Mouse (Mus musculus) CH12.LX (cell line): Measurements from ENCODE around the gene Tub. TPM values are rescaled to one million over a fixed set of nuclear protein-coding genes. Genes with fewer than 3 reads are reported as not detected.

Source experiments
- DNase-seq: peaks from one replicate; pipeline ENCODE4 v3.0.0-alpha.2; 2013; ENCODE audit errors: extremely low read depth
- H3K27ac ChIP-seq: 2 replicates; pipeline ENCODE4 v1.5.1; 2012; ENCODE audit warnings: low read depth, mild to moderate bottlenecking, control low read depth, moderate library complexity; ENCODE audit not compliant: insufficient read depth
- H3K27me3 ChIP-seq: replicated peaks from 2 replicates; pipeline ENCODE3; 2012; ENCODE audit warnings: inconsistent platforms
- H3K36me3 ChIP-seq, 2 experiments: replicated peaks in 1 of 2; 2 replicates each; pipeline versions ENCODE3 to v1.6.1; 2012; ENCODE audit warnings: inconsistent platforms in 1 of 2, low read length in 1 of 2, mild to moderate bottlenecking in 1 of 2, mixed read lengths in 1 of 2, moderate library complexity in 1 of 2; ENCODE audit not compliant: control insufficient read depth in 1 of 2, insufficient read depth in 1 of 2
- H3K4me1 ChIP-seq, 2 experiments: 2 replicates each; pipeline ENCODE4 v1.6.1; 2012; ENCODE audit warnings: inconsistent platforms in 1 of 2, moderate library complexity in 1 of 2; ENCODE audit not compliant: insufficient read depth in 2 of 2, control insufficient read depth in 1 of 2
- H3K4me2 ChIP-seq: 2 replicates; pipeline ENCODE4 v1.6.1; 2012; ENCODE audit warnings: low read depth, mild to moderate bottlenecking, control low read depth; ENCODE audit not compliant: poor library complexity, insufficient read depth, severe bottlenecking
- H3K4me3 ChIP-seq, 3 experiments: fragments of 150-350 bp in 1 of 3; sonication (generic) in 1 of 3; replicated peaks in 1 of 3; 2 replicates each; pipeline versions ENCODE3 to v1.5.1; 2011 to 2012; ENCODE audit warnings: low read depth in 2 of 3, low read length in 2 of 3, mild to moderate bottlenecking in 2 of 3, moderate library complexity in 2 of 3, control low read depth in 1 of 3, improper control_type of control experiment in 1 of 3, inconsistent platforms in 1 of 3, mixed read lengths in 1 of 3; ENCODE audit not compliant: poor library complexity in 1 of 3
- H3K79me2 ChIP-seq: replicated peaks from 2 replicates; pipeline ENCODE4 v1.6.1; 2012; ENCODE audit warnings: mild to moderate bottlenecking, moderate library complexity; ENCODE audit not compliant: control insufficient read depth, poor library complexity, insufficient read depth, severe bottlenecking; ENCODE audit errors: extremely low read depth
- H3K9ac ChIP-seq: 2 replicates; pipeline ENCODE4 v1.6.1; 2012; ENCODE audit warnings: low read depth, mild to moderate bottlenecking, control low read depth, moderate library complexity; ENCODE audit not compliant: insufficient read depth
- H3K9me3 ChIP-seq: replicated peaks from 2 replicates; pipeline ENCODE3; 2012; ENCODE audit warnings: low read length, inconsistent platforms, mixed read lengths
- CTCF ChIP-seq, 2 experiments: IDR thresholded peaks in 1 of 2; conservative IDR thresholded peaks in 1 of 2; 2 replicates each; pipeline ENCODE4 v1.5.1; 2011 to 2012; ENCODE audit warnings: low read depth in 2 of 2, low read length in 2 of 2, improper control_type of control experiment in 1 of 2, inconsistent platforms in 1 of 2, mild to moderate bottlenecking in 1 of 2, moderate library complexity in 1 of 2
- EP300 ChIP-seq: IDR thresholded peaks from 2 replicates; pipeline ENCODE4 v1.6.1; 2011; ENCODE audit warnings: low read length, improper control_type of control experiment
- IRF4 ChIP-seq: IDR thresholded peaks from 2 replicates; pipeline ENCODE4 v1.6.1; 2014; ENCODE audit warnings: low read depth, mild to moderate bottlenecking, inconsistent platforms, low read length, improper control_type of control experiment
- KAT2A ChIP-seq: IDR thresholded peaks from 2 replicates; pipeline ENCODE4 v1.6.1; 2012; ENCODE audit warnings: low read length, improper control_type of control experiment, inconsistent platforms; ENCODE audit not compliant: insufficient replicate concordance
- MXI1 ChIP-seq: IDR thresholded peaks from 2 replicates; pipeline ENCODE4 v1.6.1; 2011; ENCODE audit warnings: mild to moderate bottlenecking, low read depth, low read length, improper control_type of control experiment
- NELFE ChIP-seq: IDR thresholded peaks from 2 replicates; pipeline ENCODE4 v1.6.1; 2011; ENCODE audit warnings: low read depth, low read length, improper control_type of control experiment
- NRF1 ChIP-seq: IDR thresholded peaks from 2 replicates; pipeline ENCODE4 v1.6.1; 2014; ENCODE audit warnings: low read depth, mild to moderate bottlenecking, inconsistent platforms, low read length, improper control_type of control experiment, moderate library complexity
- POLR2AphosphoS2 ChIP-seq: IDR thresholded peaks from 2 replicates; pipeline ENCODE4 v1.6.1; 2011; ENCODE audit warnings: low read depth, low read length, improper control_type of control experiment
- RAD21 ChIP-seq: IDR thresholded peaks from 2 replicates; pipeline ENCODE4 v1.6.1; 2011; ENCODE audit warnings: low read depth, mild to moderate bottlenecking, low read length, improper control_type of control experiment, moderate library complexity
- RCOR1 ChIP-seq: conservative IDR thresholded peaks from 2 replicates; pipeline ENCODE4 v1.6.1; 2012; ENCODE audit warnings: low read depth, mild to moderate bottlenecking, inconsistent platforms, low read length, improper control_type of control experiment
- SMC3 ChIP-seq: IDR thresholded peaks from 2 replicates; pipeline ENCODE4 v1.6.1; 2011; ENCODE audit warnings: low read depth, low read length, improper control_type of control experiment
- UBTF ChIP-seq: IDR thresholded peaks from 2 replicates; pipeline ENCODE4 v1.6.1; 2012; ENCODE audit warnings: low read depth, mild to moderate bottlenecking, inconsistent platforms, low read length, improper control_type of control experiment, moderate library complexity
- USF1 ChIP-seq: IDR thresholded peaks from 2 replicates; pipeline ENCODE4 v1.6.1; 2014; ENCODE audit warnings: low read depth, mild to moderate bottlenecking, inconsistent platforms, low read length, improper control_type of control experiment
- dilution Hi-C: fragments of 300-500 bp; cut with MboI; formaldehyde crosslinking; loops from 2 replicates; pipeline ENCODE4 v1.14.3; 2020; ENCODE audit warnings: low sequenced_read_pairs; ENCODE audit not compliant: extremely low pct_unique_long_range_greater_than_20kb, extremely low pct_ligation_motif_present
- in situ Hi-C: fragments of 300-500 bp; cut with MboI; formaldehyde crosslinking; loops from 3 replicates; pipeline ENCODE4 v1.14.3; 2019; ENCODE audit warnings: low sequenced_read_pairs, low pct_ligation_motif_present, low pct_unique_long_range_greater_than_20kb, mixed read lengths
- polyA plus RNA-seq: library from polyadenylated mRNA; unstranded; fragments of >175 nt; gene quantifications from 2 replicates; pipeline ENCODE4 v1.2.1, GENCODE M21; 2012; ENCODE audit warnings: low read depth; ENCODE audit not compliant: insufficient read length
- total RNA-seq, 2 experiments: library from RNA; depleted of rRNA; stranded (reverse); fragments of 300-350 nt in 1 of 2; fragments of >200 nt in 1 of 2; gene quantifications; 2 replicates each; pipeline ENCODE4 v1.2.3; 2012 to 2014

Gene Tub
- total and polyA plus RNA-seq, 3 experiments: 0.13 TPM; not detected in 2

DNA sequence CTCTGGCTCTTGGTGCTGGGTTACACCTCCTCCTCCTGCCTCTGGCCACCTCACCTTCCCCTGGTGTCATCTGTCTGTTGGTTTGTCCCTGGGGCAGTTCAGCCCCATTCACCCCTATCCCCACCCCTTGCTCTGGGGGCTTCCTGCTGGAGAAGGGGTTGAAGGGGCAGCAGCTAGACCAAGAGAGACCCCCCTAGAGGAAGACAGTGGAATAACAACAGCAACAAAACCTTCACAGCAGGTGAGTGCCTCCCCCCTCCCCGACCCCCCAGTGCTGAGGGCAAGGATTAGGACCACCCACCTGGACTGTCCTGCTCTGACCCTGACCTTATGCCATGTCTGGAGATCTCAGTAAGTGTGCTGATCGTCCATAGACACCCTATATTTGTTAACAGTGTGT lies 15.8 kb downstream of the Tub start:
- dilution Hi-C loops: no loop called here
- H3K4me2 ChIP-seq: no peak overlapping the region

DNA sequence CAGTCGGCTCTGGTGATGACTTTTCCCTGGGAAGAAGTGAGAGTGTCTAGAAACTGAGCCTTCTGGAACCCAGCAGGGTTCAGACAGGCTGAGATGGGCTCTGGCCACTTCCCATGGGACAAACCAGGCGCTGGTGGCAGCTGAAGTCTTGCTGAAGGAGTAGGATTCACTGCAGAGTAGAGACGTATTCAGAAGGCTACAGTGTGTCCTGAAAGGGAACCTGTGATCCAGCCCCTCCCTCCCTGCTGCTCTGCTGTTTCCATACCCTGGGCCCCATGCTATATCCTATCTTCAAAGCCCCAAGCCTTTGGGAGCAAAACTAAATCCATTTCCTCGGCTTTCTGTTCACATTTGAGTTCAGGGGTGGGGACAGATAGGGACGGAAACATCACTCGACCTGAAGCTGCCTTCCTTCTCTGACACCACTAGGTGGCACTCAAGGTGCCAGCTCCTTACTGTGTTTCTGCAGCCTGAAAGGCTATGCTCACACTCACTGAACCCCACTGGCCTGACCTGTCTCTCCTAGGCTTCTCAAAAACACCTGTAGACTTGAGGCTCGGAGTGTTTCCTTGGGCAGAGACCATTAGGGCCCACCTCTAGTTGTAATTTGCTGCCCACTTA lies 16.7 kb downstream of the Tub start:
- peak; percentile 68 for DNase-seq
- H3K4me2 ChIP-seq: peak overlapping the region; percentile 24; the same call in 1 of the 2 replicates
- dilution Hi-C loops (no loop called here), in situ Hi-C loops (loop anchor here (5.0 kb wide), 1 partner anchor 55 kb away; no protein-coding TSS in a partner anchor)
- no peak overlapping the region for H3K27ac ChIP-seq
- peaks cover 9% of the 10 kb centered on the region for H3K27me3 ChIP-seq
- no peaks in the 10 kb centered on the region for H3K79me2 ChIP-seq
- no peaks in the 10 kb centered on the region for H3K9me3 ChIP-seq
- no peak overlapping the region for H3K4me3 ChIP-seq
- H3K36me3 ChIP-seq: no peaks in the 10 kb centered on the region
- no peak for TF ChIP-seq KAT2A
- no peak for TF ChIP-seq MXI1
- peak; percentile 48 for TF ChIP-seq RAD21
- TF ChIP-seq CTCF (conservative IDR thresholded peaks at IDR 0.05 in 1 of 2, IDR thresholded peaks at IDR 0.05 in 1 of 2; ENCODE audit: low read depth in 2 of 2, low read length in 2 of 2): peak; percentile 65 to 87
- TF ChIP-seq SMC3: peak; percentile 71
- TF ChIP-seq IRF4: 0 out of 2 replicates have a peak, but pooled peaks have one; percentile 23
- no peak for TF ChIP-seq NRF1
- H3K9ac ChIP-seq: no peak overlapping the region
- 0 out of 4 replicates have a peak, but pooled peaks cover 0 to 4% of the 10 kb centered on the region in 2 experiments for H3K4me1 ChIP-seq

More for the DNA sequence above, 15.8 kb downstream of the Tub start:
- no peak overlapping the region for H3K9ac ChIP-seq
- in situ Hi-C loops: loop anchor here (5.0 kb wide), 1 partner anchor 56 kb away; no protein-coding TSS in a partner anchor
- TF ChIP-seq IRF4 (no peak), EP300 (no peak), RCOR1 (no peak), UBTF (no peak), CTCF (conservative IDR thresholded peaks at IDR 0.05 in 1 of 2, IDR thresholded peaks at IDR 0.05 in 1 of 2; ENCODE audit: low read depth in 2 of 2, low read length in 2 of 2) (peak; percentile 10 to 40; a peak in 2 of 4 replicates), POLR2AphosphoS2 (no peak), USF1 (no peak), NELFE (no peak)
- H3K9me3 ChIP-seq: no peaks in the 10 kb centered on the region
- no peak overlapping the region for H3K27ac ChIP-seq
- peaks cover 6% of the 10 kb centered on the region for H3K27me3 ChIP-seq
- no peak overlapping the region for H3K4me3 ChIP-seq
- H3K36me3 ChIP-seq: no peaks in the 10 kb centered on the region
- H3K4me1 ChIP-seq: 0 out of 4 replicates have a peak, but pooled peaks cover 0 to 4% of the 10 kb centered on the region in 2 experiments
- H3K79me2 ChIP-seq: no peaks in the 10 kb centered on the region
- DNase-seq: no peak
